Mouse (Mus musculus) kidney, postnatal 14 days (tissue): Measurements from ENCODE around the gene 1700001C02Rik.

Source experiments
- DNase-seq: peaks from one replicate; pipeline ENCODE4 v3.0.0; 2022; ENCODE audit warnings: mixed read lengths

Gene 1700001C02Rik

GRCm38 (mm10) chr5:30495288-30495687 lies 29.4 kb downstream of the 1700001C02Rik start:
- DNase-seq: no peak

GRCm38 (mm10) chr5:30496821-30497220 lies 31.0 kb downstream of the 1700001C02Rik start:
- no peak for DNase-seq

GRCm38 (mm10) chr5:30497299-30497698 lies 31.5 kb downstream of the 1700001C02Rik start:
- no peak for DNase-seq

- no peak for DNase-seq
These were observed 47.3 kb downstream of the 1700001C02Rik start for GRCm38 (mm10) chr5:30513111-30513510.

GRCm38 (mm10) chr5:30516376-30516775 lies 50.5 kb downstream of the 1700001C02Rik start:
- DNase-seq: peak; percentile 59

GRCm38 (mm10) chr5:30518108-30518507 lies 52.3 kb downstream of the 1700001C02Rik start:
- peak; percentile 21 for DNase-seq

GRCm38 (mm10) chr5:30518547-30518946 lies 52.7 kb downstream of the 1700001C02Rik start:
- DNase-seq: no peak

GRCm38 (mm10) chr5:30519494-30519893 lies 53.6 kb downstream of the 1700001C02Rik start:
- DNase-seq: no peak

- no peak for DNase-seq
These were observed 54.4 kb downstream of the 1700001C02Rik start for GRCm38 (mm10) chr5:30520214-30520732.

GRCm38 (mm10) chr5:30522406-30522805 lies 56.6 kb downstream of the 1700001C02Rik start:
- DNase-seq: no peak

- DNase-seq: no peak
These were observed 57.3 kb downstream of the 1700001C02Rik start for GRCm38 (mm10) chr5:30523131-30523530.

GRCm38 (mm10) chr5:30524213-30524612 lies 58.4 kb downstream of the 1700001C02Rik start:
- DNase-seq: no peak

- peak; percentile 62 for DNase-seq
These were observed 60.3 kb downstream of the 1700001C02Rik start for GRCm38 (mm10) chr5:30525920-30526836.

- DNase-seq: no peak
These were observed 61.3 kb downstream of the 1700001C02Rik start for GRCm38 (mm10) chr5:30527129-30527528.

- no peak for DNase-seq
These were observed 63.1 kb downstream of the 1700001C02Rik start for GRCm38 (mm10) chr5:30528906-30529305.
